Mouse (Mus musculus): ENCODE data around the gene Nck2. TPM values are rescaled to one million over a fixed set of nuclear protein-coding genes. Genes with fewer than 3 reads are reported as not detected.
"Not testable (repeated sequence)": the region's sequence is repeated elsewhere in the genome, so short reads cannot be mapped to it uniquely, and the experiment has no call there.

Gene Nck2
- polyA plus RNA-seq, 1 experiment: 21.0 TPM

DNA sequence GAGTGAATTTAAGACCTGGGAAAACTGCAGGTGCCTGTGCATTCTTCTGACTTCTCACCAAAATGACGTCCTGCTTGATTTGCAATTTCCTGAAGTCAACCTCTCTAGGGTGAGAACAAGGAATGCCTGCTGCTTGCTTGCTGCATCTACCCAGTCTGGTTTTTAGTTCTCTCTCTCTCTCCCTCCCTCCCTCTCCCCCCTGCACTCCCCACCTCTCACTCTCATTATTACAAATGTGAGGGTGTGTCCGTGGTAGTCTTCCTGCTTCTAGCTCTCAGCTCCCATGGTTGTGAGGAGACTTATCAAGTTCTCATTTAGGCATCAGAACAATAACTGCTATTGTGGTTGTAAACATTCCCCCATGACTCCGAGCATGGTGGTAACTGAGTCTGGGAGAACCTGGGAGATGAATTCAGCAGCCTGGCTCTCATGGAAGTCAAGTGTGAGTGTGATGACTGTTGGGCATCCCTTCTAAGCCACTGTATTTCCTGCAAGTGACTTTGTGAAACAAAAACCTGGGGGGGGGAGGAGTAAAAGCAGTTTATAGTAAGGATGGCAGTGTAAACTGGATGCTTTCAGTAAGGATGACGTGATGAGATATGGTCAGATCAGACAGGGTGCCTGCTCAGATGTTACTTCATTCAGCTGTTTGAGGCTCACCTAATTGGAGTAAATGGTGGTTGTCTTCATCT is 95.5 kb downstream of the Nck2 start:
- WGBS: 34% methylated on average over 4 of the region's 4 CpGs
- peaks cover 1% of the 10 kb centered on the region for H3K4me1 ChIP-seq (ENCODE audit: control insufficient read depth, insufficient read depth, low read length)
- no peak overlapping the region for H3K27ac ChIP-seq (ENCODE audit: control insufficient read depth, insufficient read depth, low read depth, low read length, poor library complexity)
- H3K4me3 ChIP-seq (replicated peaks; ENCODE audit: control insufficient read depth, low read depth, low read length): no peak overlapping the region
- no peak for TF ChIP-seq POLR2A (IDR thresholded peaks at IDR 0.05; ENCODE audit: borderline replicate concordance, control insufficient read depth, low read depth, low read length)
- TF ChIP-seq CTCF (IDR thresholded peaks at IDR 0.05; ENCODE audit: control insufficient read depth, insufficient read depth, low read length): no peak

DNA sequence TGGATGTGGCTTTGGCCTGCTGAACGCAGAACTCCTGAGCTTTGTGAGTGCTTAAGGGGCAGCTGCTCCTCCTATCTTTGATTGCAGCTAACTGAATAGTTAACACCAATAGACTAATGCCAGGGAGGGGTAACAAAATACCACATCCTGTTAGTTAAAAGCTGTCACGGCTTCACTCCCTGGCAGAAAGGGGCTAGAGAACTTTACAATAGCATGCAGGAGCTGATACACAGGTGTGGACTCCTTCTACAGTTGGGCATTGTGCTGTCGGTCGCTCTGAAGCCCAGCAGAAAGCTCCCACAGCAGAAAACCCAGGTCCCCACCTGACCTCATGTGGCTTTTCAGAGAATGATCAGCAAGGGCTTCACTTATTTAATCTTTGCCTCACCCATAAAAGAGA is 98.0 kb downstream of the Nck2 start:
- Histone ChIP-seq H3K27ac (ENCODE audit: control insufficient read depth, insufficient read depth, low read depth, low read length, poor library complexity) (no peak overlapping the region), H3K4me1 (ENCODE audit: control insufficient read depth, insufficient read depth, low read length) (peaks cover 1% of the 10 kb centered on the region), H3K4me3 (replicated peaks; ENCODE audit: control insufficient read depth, low read depth, low read length) (no peak overlapping the region)
- TF ChIP-seq POLR2A (IDR thresholded peaks at IDR 0.05; ENCODE audit: borderline replicate concordance, control insufficient read depth, low read depth, low read length): no peak
- TF ChIP-seq CTCF (IDR thresholded peaks at IDR 0.05; ENCODE audit: control insufficient read depth, insufficient read depth, low read length): 0 out of 2 replicates have a peak, but pooled peaks have one; percentile 6
- 13% methylated on average over 4 of the region's 4 CpGs for WGBS

DNA sequence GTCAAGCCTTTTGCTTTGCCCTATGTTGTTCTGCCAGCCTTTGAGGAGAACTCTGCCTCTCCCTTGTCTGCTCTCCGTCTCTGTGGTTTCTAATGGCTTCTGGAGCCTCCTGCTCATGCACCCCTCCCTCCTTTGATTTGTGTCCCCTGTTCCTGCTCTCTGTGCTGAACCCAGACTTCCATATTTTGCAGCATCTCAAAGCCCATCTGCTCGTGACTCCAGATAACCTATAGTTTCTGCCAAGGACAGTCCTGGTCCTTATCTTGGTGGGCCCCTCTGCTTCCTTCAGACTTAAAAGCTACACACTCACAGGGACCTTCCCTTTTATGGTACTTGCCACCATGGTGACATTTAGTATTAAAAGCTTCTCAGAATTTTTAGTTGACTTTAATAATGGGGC is 103.3 kb downstream of the Nck2 start:
- no peak overlapping the region for H3K27ac ChIP-seq (ENCODE audit: control insufficient read depth, insufficient read depth, low read depth, low read length, poor library complexity)
- no peaks in the 10 kb centered on the region for H3K4me1 ChIP-seq (ENCODE audit: control insufficient read depth, insufficient read depth, low read length)
- no peak overlapping the region for H3K4me3 ChIP-seq (replicated peaks; ENCODE audit: control insufficient read depth, low read depth, low read length)
- WGBS: 58% methylated on average over 2 of the region's 2 CpGs
- no peak for TF ChIP-seq POLR2A (IDR thresholded peaks at IDR 0.05; ENCODE audit: borderline replicate concordance, control insufficient read depth, low read depth, low read length)

DNA sequence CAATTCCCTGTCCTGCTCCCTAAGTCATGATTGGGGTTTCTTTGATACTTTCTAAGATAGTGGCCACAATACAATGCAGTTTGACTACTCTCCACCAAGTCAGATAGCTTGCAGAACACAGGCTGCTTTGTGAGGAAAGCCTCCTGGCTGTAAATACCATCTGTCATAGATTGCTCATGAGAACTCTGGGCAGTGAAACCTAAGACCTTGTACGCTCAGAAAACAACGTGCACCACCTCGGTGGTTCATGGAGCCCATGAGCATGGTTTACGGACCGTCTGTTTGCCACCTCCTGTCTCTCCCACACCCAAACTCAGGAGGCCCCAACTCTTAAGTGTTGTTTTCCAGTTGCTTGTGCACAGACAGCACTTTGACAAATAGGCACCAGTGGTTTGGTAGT is 104.4 kb downstream of the Nck2 start:
- WGBS: 86% methylated on average over 5 of the region's 5 CpGs
- Histone ChIP-seq H3K4me1 (ENCODE audit: control insufficient read depth, insufficient read depth, low read length) (no peaks in the 10 kb centered on the region), H3K4me3 (replicated peaks; ENCODE audit: control insufficient read depth, low read depth, low read length) (no peak overlapping the region), H3K27ac (ENCODE audit: control insufficient read depth, insufficient read depth, low read depth, low read length, poor library complexity) (no peak overlapping the region)
- no peak for TF ChIP-seq POLR2A (IDR thresholded peaks at IDR 0.05; ENCODE audit: borderline replicate concordance, control insufficient read depth, low read depth, low read length)
- no peak for TF ChIP-seq CTCF (IDR thresholded peaks at IDR 0.05; ENCODE audit: control insufficient read depth, insufficient read depth, low read length)

DNA sequence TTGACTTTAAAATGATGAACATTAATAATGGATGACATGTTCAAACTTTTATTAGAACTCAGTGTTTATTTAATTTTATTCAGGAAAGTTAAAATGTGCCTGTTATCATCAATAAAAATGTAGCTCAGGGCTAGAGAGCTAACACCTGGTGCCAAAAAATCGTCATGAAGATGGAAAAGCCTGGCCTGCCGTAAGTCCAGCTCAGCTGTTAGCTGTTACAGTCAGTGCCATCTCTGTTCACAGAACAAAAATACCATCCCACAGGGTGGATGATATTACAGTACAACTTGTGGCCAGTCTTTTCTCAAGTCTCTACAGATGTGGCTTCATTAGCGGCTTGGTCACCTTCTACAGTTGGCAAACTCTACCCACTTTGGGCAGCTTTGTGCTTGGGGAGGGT is 106.1 kb downstream of the Nck2 start:
- H3K27ac ChIP-seq (ENCODE audit: control insufficient read depth, insufficient read depth, low read depth, low read length, poor library complexity): no peak overlapping the region
- WGBS: 87% methylated on average over 3 of the region's 3 CpGs
- no peaks in the 10 kb centered on the region for H3K4me1 ChIP-seq (ENCODE audit: control insufficient read depth, insufficient read depth, low read length)
- TF ChIP-seq POLR2A (IDR thresholded peaks at IDR 0.05; ENCODE audit: borderline replicate concordance, control insufficient read depth, low read depth, low read length) (no peak), CTCF (IDR thresholded peaks at IDR 0.05; ENCODE audit: control insufficient read depth, insufficient read depth, low read length) (no peak)
- no peak overlapping the region for H3K4me3 ChIP-seq (replicated peaks; ENCODE audit: control insufficient read depth, low read depth, low read length)

DNA sequence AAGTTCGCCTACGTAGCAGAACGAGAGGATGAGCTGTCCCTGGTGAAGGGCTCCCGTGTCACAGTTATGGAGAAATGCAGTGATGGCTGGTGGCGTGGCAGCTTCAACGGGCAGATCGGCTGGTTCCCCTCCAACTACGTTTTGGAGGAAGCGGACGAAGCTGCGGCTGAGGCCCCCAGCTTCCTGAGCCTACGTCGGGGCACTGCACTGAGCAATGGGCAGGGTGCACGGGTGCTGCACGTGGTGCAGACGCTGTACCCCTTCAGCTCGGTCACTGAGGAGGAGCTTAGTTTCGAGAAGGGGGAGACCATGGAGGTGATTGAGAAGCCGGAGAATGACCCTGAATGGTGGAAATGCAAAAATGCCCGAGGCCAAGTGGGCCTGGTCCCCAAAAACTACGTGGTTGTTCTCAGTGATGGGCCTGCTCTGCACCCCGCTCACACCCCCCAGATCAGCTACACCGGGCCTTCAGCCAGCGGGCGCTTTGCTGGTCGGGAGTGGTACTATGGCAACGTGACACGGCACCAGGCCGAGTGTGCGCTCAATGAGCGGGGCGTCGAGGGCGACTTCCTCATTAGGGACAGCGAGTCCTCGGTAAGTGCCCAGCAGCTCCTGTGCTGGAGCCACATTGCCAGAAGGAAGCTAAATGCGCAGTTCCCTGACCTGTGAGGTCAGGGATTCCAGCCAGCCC is 109.8 kb downstream of the Nck2 start:
- H3K4me1 ChIP-seq (ENCODE audit: control insufficient read depth, insufficient read depth, low read length); H3K4me3 ChIP-seq (replicated peaks; ENCODE audit: control insufficient read depth, low read depth, low read length); H3K27ac ChIP-seq (ENCODE audit: control insufficient read depth, insufficient read depth, low read depth, low read length, poor library complexity): not testable (repeated sequence)
- 85% methylated on average over 37 of the region's 37 CpGs for WGBS

DNA sequence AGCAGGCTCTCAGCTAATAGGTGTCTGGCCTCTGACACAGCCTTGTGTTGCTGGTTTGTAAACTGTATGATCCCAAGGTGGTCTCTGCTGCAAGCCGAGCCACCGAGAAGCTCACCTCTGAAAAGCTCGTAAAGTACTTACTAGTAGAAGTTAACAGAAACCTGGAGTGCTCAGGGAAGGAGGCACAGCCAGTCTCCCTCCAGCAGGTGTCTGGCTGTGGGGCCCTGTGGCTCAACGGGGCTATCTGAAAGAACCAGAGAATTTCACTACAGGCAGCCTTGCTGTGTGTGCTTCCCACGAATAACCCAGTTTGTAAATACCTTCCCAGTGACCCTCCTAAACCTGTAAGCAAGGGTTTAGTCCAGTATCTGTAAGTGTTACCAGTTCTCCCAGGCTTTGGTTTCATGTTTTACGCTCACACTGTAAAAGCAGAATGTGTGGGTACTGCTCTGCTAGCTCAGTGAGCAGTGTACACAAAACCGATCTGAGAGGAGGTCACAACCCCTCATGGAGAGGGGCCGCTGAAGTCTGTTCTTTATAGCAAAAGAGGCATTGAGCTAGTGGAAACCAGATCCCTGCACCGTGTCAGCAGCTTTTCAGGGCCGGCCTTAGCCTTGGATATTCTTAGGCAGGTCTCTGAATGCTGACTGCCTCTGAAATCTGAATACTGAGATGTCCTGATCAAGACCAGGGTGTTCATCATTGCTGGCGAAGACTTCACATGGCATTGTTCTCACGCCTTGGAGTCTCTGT is 111.0 kb downstream of the Nck2 start:
- 82% methylated on average over 12 of the region's 12 CpGs for WGBS
- Histone ChIP-seq H3K4me3 (replicated peaks; ENCODE audit: control insufficient read depth, low read depth, low read length) (no peak overlapping the region), H3K4me1 (ENCODE audit: control insufficient read depth, insufficient read depth, low read length) (peaks cover 2% of the 10 kb centered on the region; the same call in 1 of the 2 replicates), H3K27ac (ENCODE audit: control insufficient read depth, insufficient read depth, low read depth, low read length, poor library complexity) (no peak overlapping the region)
- no peak for TF ChIP-seq CTCF (IDR thresholded peaks at IDR 0.05; ENCODE audit: control insufficient read depth, insufficient read depth, low read length)
- TF ChIP-seq POLR2A (IDR thresholded peaks at IDR 0.05; ENCODE audit: borderline replicate concordance, control insufficient read depth, low read depth, low read length): no peak

DNA sequence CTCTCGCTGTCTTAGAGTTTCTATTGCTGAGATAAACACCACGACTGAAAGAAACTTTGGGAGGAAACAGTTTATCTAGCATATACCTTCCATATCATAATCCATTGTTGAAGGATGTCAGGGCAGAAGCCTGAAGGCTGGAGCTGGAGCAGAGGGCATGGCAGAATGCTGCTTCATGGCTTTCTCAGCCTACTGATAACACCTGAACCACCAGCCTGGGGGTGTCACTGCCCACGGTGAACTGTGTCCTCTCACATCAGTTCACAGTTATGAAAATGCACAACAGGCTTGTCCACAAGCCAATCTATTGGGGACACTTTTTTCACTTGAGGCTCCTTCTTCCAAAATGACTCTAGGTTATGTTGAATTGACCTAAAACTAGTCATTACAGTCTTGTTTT is 114.0 kb downstream of the Nck2 start:
- Histone ChIP-seq H3K27ac (ENCODE audit: control insufficient read depth, insufficient read depth, low read depth, low read length, poor library complexity) (0 out of 2 replicates have a peak overlapping the region, but pooled peaks have one; percentile 29), H3K4me1 (ENCODE audit: control insufficient read depth, insufficient read depth, low read length) (peaks cover 5% of the 10 kb centered on the region; the same call in 1 of the 2 replicates), H3K4me3 (replicated peaks; ENCODE audit: control insufficient read depth, low read depth, low read length) (no peak overlapping the region)
- 51% methylated on average over 3 of the region's 3 CpGs for WGBS
- TF ChIP-seq CTCF (IDR thresholded peaks at IDR 0.05; ENCODE audit: control insufficient read depth, insufficient read depth, low read length) (no peak), POLR2A (IDR thresholded peaks at IDR 0.05; ENCODE audit: borderline replicate concordance, control insufficient read depth, low read depth, low read length) (no peak)

Measured in bone marrow, adult 2 months (tissue).